Mouse (Mus musculus) megakaryocyte-erythroid progenitor cell, adult 5-6 weeks (primary cell): ENCODE data around the gene Anks1b. TPM values are rescaled to one million over a fixed set of nuclear protein-coding genes. Genes with fewer than 3 reads are reported as not detected.

ENCODE experiments used
- ATAC-seq: replicated peaks from 2 replicates; pipeline ENCODE4 v1.8.0; 2016; ENCODE audit warnings: mild to moderate bottlenecking, inconsistent platforms; ENCODE audit not compliant: severe bottlenecking, poor library complexity, low FRiP score, low TSS enrichment
- total RNA-seq, 2 experiments: library from RNA; stranded (forward) in 1 of 2; stranded (reverse) in 1 of 2; fragments of 200-1000, 215-1000 nt in 1 of 2; fragments of >200 nt in 1 of 2; fragmentation: Nextera tagmentation in 1 of 2; gene quantifications; 2 replicates each; pipeline ENCODE4 v1.2.3; 2014 to 2017

Gene Anks1b
- total RNA-seq (2014; fragmentation: Nextera tagmentation): not detected in 2 replicates
- total RNA-seq (2017): not detected in 2 replicates

DNA sequence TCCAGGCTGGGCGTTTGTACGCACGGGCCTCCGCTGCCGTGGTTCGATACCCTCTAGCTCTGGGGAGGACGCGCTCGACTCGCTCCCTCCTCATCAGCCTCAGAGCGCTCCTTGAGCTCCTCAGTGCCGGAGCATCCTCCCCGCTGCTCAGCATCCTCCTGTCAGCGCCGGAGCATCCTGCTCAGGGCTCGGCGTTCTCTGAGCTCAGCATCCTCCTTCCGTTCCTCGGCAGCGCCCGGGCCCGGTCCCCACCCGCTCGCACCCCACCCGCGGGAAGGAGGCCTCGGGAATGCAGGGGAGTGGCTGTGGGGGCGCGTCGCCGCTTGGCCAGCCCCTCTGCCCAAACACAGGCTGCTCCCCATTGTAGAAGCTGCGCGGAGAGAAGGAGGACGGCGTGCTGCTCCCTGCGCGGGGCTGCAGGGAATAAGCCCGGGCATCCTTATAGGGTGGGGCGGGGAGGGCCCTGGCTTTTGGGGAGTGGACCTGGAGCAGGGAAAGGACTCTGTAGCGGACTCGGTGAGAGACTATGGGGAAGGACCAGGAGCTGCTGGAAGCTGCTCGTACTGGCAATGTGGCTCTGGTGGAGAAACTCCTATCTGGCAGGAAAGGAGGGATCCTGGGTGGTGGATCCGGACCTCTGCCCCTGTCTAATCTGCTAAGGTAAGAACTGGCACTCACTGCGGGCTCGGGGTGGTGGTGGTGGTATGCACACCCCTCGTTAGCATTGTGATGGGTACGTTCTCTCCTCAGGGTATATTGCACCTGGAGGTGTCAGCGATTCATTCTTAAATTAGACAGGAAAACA lies at the start of gene Anks1b:
Anks1b (plus strand) TSS at position 364 of the 805 bp plus-strand sequence.
- 0 out of 2 replicates have a peak, but pooled peaks have one; percentile 26 for ATAC-seq

GRCm38 (mm10) chr10:89823906-89824305 lies 49.4 kb upstream of the Anks1b start:
- ATAC-seq: peak; percentile 95

- no peak for ATAC-seq
Measured at GRCm38 (mm10) chr10:89826896-89827295, 46.4 kb upstream of the Anks1b start.

DNA sequence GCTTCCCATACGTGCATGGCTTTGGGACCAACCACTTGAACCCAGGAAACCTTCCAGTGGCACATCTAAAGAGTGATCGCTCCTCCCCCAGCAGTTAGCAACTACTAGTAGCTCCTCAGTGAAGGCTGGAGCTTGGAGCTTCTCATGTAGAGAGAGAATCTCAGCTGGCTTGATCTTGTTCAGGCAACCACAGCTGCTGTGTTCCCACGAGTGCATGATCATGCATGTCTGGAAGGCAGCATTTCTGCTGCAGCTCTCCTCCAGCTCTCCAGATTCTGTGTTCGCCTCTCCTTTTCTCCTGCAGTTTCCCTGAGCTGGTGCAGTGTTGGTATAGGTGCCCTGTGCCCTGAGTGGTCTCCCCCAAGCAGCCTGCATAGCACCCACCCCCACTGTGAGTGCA lies 41.0 kb upstream of the Anks1b start:
- ATAC-seq: no peak

DNA sequence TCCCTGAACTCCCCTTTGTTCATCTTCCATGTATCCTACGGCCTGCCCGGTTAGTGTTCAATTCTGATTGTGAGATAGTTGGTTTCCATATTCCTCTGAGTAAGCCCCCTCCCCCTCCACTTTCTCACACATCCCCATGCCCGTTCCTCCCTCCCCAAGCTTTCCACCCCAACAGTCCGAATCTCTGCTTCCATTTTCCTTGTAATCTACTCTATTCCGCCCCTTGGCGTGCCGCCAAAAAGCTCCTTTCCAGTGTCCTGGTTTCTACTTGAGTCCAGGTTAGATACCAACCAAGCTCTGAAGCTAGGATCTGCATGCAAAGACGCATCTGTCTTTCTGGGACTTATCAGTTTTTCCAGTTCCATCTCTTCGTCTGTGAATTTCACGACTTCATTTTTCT lies 40.1 kb upstream of the Anks1b start:
- no peak for ATAC-seq

GRCm38 (mm10) chr10:89837476-89837875 lies 35.8 kb upstream of the Anks1b start:
- ATAC-seq: no peak

GRCm38 (mm10) chr10:89838834-89839233 lies 34.5 kb upstream of the Anks1b start:
- ATAC-seq: no peak

- ATAC-seq: no peak
Measured at GRCm38 (mm10) chr10:89850951-89851350, 22.4 kb upstream of the Anks1b start.

DNA sequence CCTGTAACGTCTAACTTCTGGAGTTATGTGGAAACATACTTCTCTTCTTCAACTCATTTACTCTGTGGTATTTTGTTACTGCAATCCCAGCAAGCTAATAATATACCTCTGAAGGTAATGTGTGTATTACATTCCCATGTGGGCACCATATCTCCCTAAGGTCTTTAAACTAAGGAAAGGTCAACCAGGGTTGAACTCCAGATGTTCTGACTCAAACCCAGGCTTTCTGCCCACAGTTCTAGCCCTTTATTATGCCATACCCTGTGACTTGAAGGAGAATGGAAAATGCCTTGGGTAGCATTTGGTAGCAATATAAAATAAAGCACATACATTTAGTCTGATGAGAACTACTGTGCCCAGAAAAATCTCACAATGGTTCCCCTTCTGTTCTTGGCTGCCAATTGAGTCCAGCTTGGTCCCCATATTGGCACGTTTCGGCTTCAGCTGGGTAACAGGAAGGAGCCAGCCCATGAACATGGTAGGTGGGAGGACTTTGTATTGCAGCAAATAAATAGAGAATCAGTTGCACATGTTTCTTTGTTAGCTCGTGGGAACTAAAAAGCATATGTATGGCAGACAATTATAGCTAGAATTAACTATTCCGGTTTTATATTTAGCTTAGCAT lies 17.9 kb upstream of the Anks1b start:
- ATAC-seq: no peak

GRCm38 (mm10) chr10:89856286-89856685 lies 17.0 kb upstream of the Anks1b start:
- ATAC-seq: no peak

DNA sequence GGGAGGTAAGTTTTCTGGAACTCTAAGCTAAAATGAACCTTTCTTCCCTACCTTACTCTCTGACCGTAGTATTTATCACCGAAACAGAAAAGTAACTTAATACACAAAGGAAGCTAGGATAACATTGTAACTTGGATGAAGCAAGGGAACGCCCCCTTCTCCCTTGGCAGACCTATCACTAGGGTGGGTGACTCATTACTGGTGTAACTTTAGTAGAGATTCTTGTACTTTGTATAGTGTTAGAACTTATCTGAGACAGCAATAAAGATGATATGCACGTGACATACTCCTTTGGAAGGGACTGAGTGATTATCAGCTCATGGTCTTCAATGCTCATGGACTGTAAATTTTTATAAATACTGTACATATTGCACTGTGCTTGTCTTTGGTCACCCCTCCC lies 5.1 kb upstream of the Anks1b start:
- ATAC-seq: no peak

GRCm38 (mm10) chr10:89868836-89869235 lies 4.5 kb upstream of the Anks1b start:
- ATAC-seq: no peak

DNA sequence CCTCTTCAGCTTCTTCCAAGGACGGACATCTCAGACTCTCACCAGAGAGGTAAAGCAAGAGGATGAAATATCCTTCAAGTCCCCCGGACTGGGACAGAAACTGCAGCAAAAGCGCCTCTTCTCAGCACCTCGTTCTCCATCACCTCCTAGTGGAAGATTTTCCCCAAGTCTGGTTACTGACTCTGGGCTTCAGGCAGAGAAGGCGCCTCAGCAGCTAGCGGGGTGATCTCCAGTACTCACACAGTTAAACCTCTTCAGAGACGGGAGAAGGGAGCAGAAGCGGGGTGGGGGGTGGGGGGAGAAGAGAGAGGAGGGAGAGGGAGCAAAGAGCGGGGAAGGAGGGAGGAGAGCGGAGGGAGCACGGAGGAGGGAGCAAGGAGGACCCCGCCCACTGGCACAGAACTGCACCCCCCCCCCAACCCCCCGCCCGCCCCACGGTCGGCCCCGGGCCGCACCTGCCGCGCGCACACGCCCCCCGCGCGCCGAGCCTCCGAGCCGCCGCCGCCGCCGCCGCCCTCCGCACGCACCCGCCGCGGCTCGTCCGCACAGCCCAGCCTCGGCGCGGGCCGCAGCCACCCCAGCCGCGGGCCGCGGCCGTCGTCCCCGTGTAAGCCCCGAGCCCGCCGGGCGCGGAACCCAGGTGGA lies 686 bp upstream of the Anks1b start:
- no peak for ATAC-seq

- no peak for ATAC-seq
Measured at GRCm38 (mm10) chr10:89874036-89874435, 727 bp downstream of the Anks1b start.

- no peak for ATAC-seq
Measured at GRCm38 (mm10) chr10:89883561-89883960, 10.3 kb downstream of the Anks1b start.

DNA sequence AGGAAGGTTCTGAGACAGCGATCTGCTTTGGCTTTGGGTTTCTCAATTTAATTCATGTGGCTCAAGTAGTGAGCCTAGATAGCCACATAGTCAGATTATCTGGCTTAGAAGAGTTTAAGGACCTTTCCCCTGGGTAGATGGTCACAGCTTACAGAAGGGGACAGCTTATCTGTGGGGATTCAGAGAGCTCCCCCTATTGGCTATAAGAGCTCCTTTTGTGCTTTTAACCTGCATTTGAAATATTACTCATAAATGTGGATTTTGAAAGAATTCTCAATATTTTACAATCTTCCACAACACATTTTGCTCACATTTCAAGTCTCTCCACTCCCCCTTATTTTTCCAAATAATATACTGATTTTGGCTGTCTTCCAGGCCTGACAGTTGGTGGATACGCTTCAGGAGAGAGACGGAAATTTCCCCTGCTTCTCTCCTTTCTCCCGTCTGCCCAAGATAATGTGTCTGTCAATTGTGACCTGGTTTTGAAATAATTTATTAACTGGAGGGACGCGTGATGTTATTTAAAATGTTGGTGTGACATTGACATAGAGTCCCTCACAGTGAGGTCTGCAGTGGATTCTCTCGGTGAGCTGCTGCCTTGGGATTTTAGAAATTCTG lies 29.5 kb downstream of the Anks1b start:
- ATAC-seq: no peak

DNA sequence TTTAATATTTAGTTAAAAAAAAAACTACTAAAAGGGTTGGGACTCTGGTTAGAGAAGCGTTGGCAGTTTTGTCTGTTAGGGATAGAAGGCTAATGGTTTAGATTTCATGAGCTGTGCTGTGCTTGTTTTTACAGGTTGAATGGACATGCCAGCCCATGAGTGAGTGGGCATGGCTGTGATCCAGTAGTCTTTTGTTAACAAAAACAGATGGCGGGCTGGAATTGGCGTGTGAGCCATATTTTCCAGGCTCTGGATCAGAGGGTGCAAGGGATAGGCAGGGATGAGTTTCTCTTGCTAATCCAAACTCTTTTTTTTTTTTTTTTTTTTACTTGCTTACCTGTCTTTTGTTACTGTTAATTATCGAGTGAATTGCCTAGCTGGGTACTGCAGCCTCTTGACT lies 38.6 kb downstream of the Anks1b start:
- no peak for ATAC-seq

- no peak for ATAC-seq
Measured at GRCm38 (mm10) chr10:89913174-89913573, 39.9 kb downstream of the Anks1b start.

DNA sequence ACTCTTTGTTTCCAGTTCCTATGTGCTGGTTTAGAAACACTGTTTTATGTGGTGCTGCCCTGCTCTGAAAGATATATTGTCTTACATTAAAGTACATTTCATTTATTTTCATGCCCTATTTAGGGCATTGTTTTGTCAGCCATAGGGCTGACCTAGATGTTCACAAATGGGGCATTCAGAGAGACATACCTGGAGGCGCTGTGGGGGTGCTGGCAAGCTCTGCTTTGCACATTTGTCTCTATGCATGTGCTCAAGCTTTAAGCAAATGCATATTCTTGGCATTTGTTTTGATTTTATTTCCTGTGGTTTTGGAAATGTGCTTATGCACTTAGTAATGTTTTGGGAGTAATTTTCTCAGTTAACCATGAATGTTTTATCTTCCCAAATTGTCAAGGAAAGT lies 43.8 kb downstream of the Anks1b start:
- ATAC-seq: no peak

GRCm38 (mm10) chr10:89921965-89922364 lies 48.7 kb downstream of the Anks1b start:
- no peak for ATAC-seq
